Mouse (Mus musculus) MEL (cell line): ENCODE data around the gene Ube3c.

Experiments
- BHLHE40 ChIP-seq: IDR thresholded peaks from 2 replicates; pipeline ENCODE4 v1.6.1; 2012; ENCODE audit warnings: low read depth, mild to moderate bottlenecking, inconsistent platforms, low read length, improper control_type of control experiment, borderline replicate concordance
- CHD2 ChIP-seq: IDR thresholded peaks from 2 replicates; pipeline ENCODE4 v1.6.1; 2011; ENCODE audit warnings: low read length, improper control_type of control experiment
- CTCF ChIP-seq, 3 experiments: IDR thresholded peaks in 2 of 3; conservative IDR thresholded peaks in 1 of 3; 2 replicates each; pipeline ENCODE4 v1.5.1; 2011 to 2012; ENCODE audit warnings: low read length in 3 of 3, low read depth in 2 of 3, mild to moderate bottlenecking in 2 of 3, improper control_type of control experiment in 1 of 3, inconsistent platforms in 1 of 3, mixed read lengths in 1 of 3, moderate library complexity in 1 of 3; ENCODE audit not compliant: control insufficient read depth in 1 of 3, insufficient read depth in 1 of 3, poor library complexity in 1 of 3, severe bottlenecking in 1 of 3
- E2F4 ChIP-seq: IDR thresholded peaks from 2 replicates; pipeline ENCODE4 v1.6.1; 2011; ENCODE audit warnings: low read depth, low read length, improper control_type of control experiment, borderline replicate concordance
- POLR2A ChIP-seq, 2 experiments: IDR thresholded peaks; 2 replicates each; pipeline ENCODE4 v1.6.1; 2011 to 2012; ENCODE audit warnings: low read length in 2 of 2, mild to moderate bottlenecking in 2 of 2, control low read depth in 1 of 2, improper control_type of control experiment in 1 of 2, low read depth in 1 of 2, moderate library complexity in 1 of 2; ENCODE audit not compliant: control insufficient read depth in 1 of 2, insufficient read depth in 1 of 2, poor library complexity in 1 of 2
- POLR2AphosphoS2 ChIP-seq: IDR thresholded peaks from 2 replicates; pipeline ENCODE4 v1.6.1; 2011; ENCODE audit warnings: low read length, improper control_type of control experiment
- TCF12 ChIP-seq: IDR thresholded peaks from 2 replicates; pipeline ENCODE4 v1.6.1; 2014; ENCODE audit warnings: low read depth, mild to moderate bottlenecking, inconsistent platforms, low read length, improper control_type of control experiment, moderate library complexity
- ZC3H11A ChIP-seq: IDR thresholded peaks from 2 replicates; pipeline ENCODE4 v1.6.1; 2012; ENCODE audit warnings: low read depth, mild to moderate bottlenecking, inconsistent platforms, low read length, improper control_type of control experiment

- no peak for TF ChIP-seq CHD2
- TF ChIP-seq TCF12, result no peak
- no peak for TF ChIP-seq ZC3H11A
- TF ChIP-seq CTCF (IDR thresholded peaks at IDR 0.05 in 2 of 3, conservative IDR thresholded peaks at IDR 0.05 in 1 of 3; ENCODE audit: control insufficient read depth in 1 of 3, insufficient read depth in 1 of 3, low read depth in 2 of 3, low read length in 3 of 3, poor library complexity in 1 of 3, severe bottlenecking in 1 of 3), result no peak
- no peak for TF ChIP-seq BHLHE40
- no peak for TF ChIP-seq POLR2AphosphoS2
- no peak for TF ChIP-seq E2F4
- no peak for TF ChIP-seq POLR2A (IDR thresholded peaks at IDR 0.05; ENCODE audit: control insufficient read depth in 1 of 2, insufficient read depth in 1 of 2, low read depth in 1 of 2, low read length in 2 of 2, poor library complexity in 1 of 2)
Measured at GRCm38 (mm10) chr5:29672551-29672950, 103.5 kb downstream of the Ube3c start.
